Mouse (Mus musculus) liver, embryonic 16.5 days (tissue): ENCODE measurements around the gene Agbl1. TPM values are rescaled to one million over a fixed set of nuclear protein-coding genes. Genes with fewer than 3 reads are reported as not detected.

Experiments used
- ATAC-seq: fragments of 200-750 bp; cut with Nextera tagmentation; 2 replicates; pipeline ENCODE4 v1.8.0; 2017; ENCODE audit warnings: low read depth, mild to moderate bottlenecking, moderate number of reproducible peaks, moderate library complexity
- H3K27ac ChIP-seq: fragments of 300-500 bp; sonication (generic); 2 replicates; pipeline ENCODE4 v1.5.1; 2014; ENCODE audit warnings: mild to moderate bottlenecking, low read length
- H3K27me3 ChIP-seq: fragments of 300-500 bp; sonication (generic); 2 replicates; pipeline ENCODE4 v1.6.1; 2014; ENCODE audit warnings: low read depth, low read length, mixed read lengths; ENCODE audit not compliant: control insufficient read depth, insufficient read depth
- H3K36me3 ChIP-seq: fragments of 300-500 bp; sonication (generic); 2 replicates; pipeline ENCODE4 v1.6.1; 2014; ENCODE audit warnings: mild to moderate bottlenecking; ENCODE audit not compliant: control insufficient read depth, insufficient read depth
- H3K4me1 ChIP-seq: fragments of 300-500 bp; sonication (generic); 2 replicates; pipeline ENCODE4 v1.6.1; 2014; ENCODE audit warnings: low read depth, low read length, mixed read lengths; ENCODE audit not compliant: control insufficient read depth
- H3K4me2 ChIP-seq: fragments of 300-500 bp; sonication (generic); 2 replicates; pipeline ENCODE4 v1.6.1; 2014; ENCODE audit warnings: low read depth, low read length, mixed read lengths
- H3K4me3 ChIP-seq: fragments of 300-500 bp; sonication (generic); 2 replicates; pipeline ENCODE4 v1.5.1; 2014; ENCODE audit warnings: low read depth, mild to moderate bottlenecking, low read length
- H3K9ac ChIP-seq: fragments of 300-500 bp; sonication (generic); 2 replicates; pipeline ENCODE4 v1.6.1; 2014; ENCODE audit warnings: low read depth, low read length
- H3K9me3 ChIP-seq: fragments of 300-500 bp; sonication (generic); replicated peaks from 2 replicates; pipeline ENCODE4 v1.6.1; 2016; ENCODE audit warnings: low read length; ENCODE audit not compliant: control insufficient read depth
- WGBS: fragments of 180-500 bp; shearing (Covaris S2); extraction: QIAGEN DNeasy Blood & Tissue Kit; methylation state at CpG from one replicate; pipeline ENCODE4 v1.1.7; 2014; ENCODE audit not compliant: insufficient replicate concordance; 5-methylcytosine and 5-hydroxymethylcytosine counted together
- polyA plus RNA-seq: library from polyadenylated mRNA; unstranded; fragments of >200 nt; fragmentation: Nextera tagmentation; extraction: Ambion mirVana; gene quantifications from 2 replicates; pipeline ENCODE4 v1.2.1, GENCODE M21; 2015

The Agbl1 gene
- polyA plus RNA-seq, 1 experiment from 2014 or later = not detected

- ATAC-seq = no peak
- H3K9ac ChIP-seq = no peak overlapping the region
- no peaks in the 10 kb centered on the region for H3K9me3 ChIP-seq
- H3K4me3 ChIP-seq = no peak overlapping the region
- no peak overlapping the region for H3K4me2 ChIP-seq
- no peaks in the 10 kb centered on the region for H3K4me1 ChIP-seq
- no peak overlapping the region for H3K27ac ChIP-seq
- H3K36me3 ChIP-seq = no peaks in the 10 kb centered on the region
- H3K27me3 ChIP-seq = no peaks in the 10 kb centered on the region
- 15% methylated on average over 3 of the region's 3 CpGs for WGBS
These were observed 124.8 kb downstream of the Agbl1 start for GRCm38 (mm10) chr7:76354510-76354909.

DNA sequence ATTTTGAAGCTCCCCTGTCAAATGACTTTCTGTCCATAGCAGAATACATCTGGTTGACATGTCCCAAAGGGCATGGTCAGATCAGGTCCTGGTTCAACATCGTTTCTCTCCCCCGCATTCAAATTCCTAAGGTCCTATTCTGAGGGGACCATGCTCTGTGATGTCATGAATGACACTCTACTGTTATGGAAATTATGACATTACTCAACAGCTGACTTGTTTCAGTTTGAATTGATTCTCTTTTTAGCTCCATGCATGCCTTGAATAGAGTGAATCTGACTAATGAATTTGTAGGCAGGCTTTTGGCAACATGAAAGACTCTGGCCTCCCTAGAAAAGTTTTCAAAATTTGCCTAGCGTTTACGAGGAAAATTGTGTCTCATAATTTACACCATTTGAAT lies 141.6 kb downstream of the Agbl1 start:
- H3K4me2 ChIP-seq = no peak overlapping the region
- H3K27me3 ChIP-seq = no peaks in the 10 kb centered on the region
- WGBS = 61% methylated on average over 4 of the region's 4 CpGs
- no peaks in the 10 kb centered on the region for H3K9me3 ChIP-seq
- no peak for ATAC-seq
- H3K9ac ChIP-seq = no peak overlapping the region
- H3K4me1 ChIP-seq = no peaks in the 10 kb centered on the region
- H3K27ac ChIP-seq = no peak overlapping the region
- no peaks in the 10 kb centered on the region for H3K36me3 ChIP-seq
- H3K4me3 ChIP-seq = no peak overlapping the region

DNA sequence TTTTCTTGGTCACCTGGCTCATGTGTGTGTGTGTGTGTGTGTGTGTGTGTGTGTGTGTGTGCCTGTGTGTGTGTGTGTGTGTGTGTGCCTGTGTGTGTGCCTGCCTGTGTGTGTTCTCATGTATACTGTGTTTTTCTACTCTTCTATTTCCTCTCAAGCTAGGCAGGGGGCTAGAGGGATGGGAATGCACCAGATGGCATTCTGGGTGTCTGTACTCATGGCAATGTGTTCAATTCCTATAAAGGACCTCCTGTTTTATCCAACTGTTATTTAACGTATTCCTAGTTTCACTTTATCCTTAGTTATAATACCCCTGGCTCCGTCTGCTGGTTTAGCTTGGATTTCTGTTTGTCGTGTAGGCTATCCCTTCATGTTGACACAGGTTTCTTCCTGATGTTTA lies 149.8 kb downstream of the Agbl1 start:
- Histone ChIP-seq H3K9ac (no peak overlapping the region), H3K27ac (no peak overlapping the region), H3K27me3 (no peaks in the 10 kb centered on the region), H3K4me2 (no peak overlapping the region), H3K4me1 (no peaks in the 10 kb centered on the region), H3K9me3 (no peaks in the 10 kb centered on the region), H3K36me3 (no peaks in the 10 kb centered on the region), H3K4me3 (no peak overlapping the region)
- ATAC-seq = no peak
- 77% methylated on average over 3 of the region's 3 CpGs for WGBS

GRCm38 (mm10) chr7:76381986-76382385 lies 152.3 kb downstream of the Agbl1 start:
- Histone ChIP-seq H3K27ac (no peak overlapping the region), H3K4me1 (no peaks in the 10 kb centered on the region), H3K4me3 (no peak overlapping the region), H3K9ac (no peak overlapping the region), H3K36me3 (no peaks in the 10 kb centered on the region), H3K4me2 (no peak overlapping the region), H3K9me3 (no peaks in the 10 kb centered on the region), H3K27me3 (no peaks in the 10 kb centered on the region)
- 55% methylated on average over 2 of the region's 2 CpGs for WGBS
- ATAC-seq = no peak

DNA sequence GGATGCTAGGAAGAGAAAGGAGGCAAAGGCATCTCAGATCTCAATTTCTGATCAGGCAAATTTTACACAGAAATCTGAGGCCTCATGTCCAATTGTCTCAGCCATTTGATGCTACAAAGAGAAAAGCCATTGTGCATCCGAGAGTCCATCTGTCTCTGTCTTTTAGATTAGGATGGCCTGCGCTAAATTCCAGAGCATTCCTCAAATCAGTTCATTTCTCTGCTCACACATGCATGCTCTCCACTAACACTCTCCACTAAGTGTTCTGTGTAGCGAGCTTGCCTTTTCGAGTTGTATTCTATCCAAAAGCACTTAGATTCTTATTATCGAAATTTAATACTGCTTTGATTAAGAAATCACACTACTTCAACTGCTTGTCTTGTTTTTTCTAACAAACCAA lies 159.6 kb downstream of the Agbl1 start:
- H3K9me3 ChIP-seq = no peaks in the 10 kb centered on the region
- no peaks in the 10 kb centered on the region for H3K4me1 ChIP-seq
- H3K27ac ChIP-seq = no peak overlapping the region
- no peak overlapping the region for H3K4me2 ChIP-seq
- H3K4me3 ChIP-seq = no peak overlapping the region
- H3K36me3 ChIP-seq = no peaks in the 10 kb centered on the region
- no peak overlapping the region for H3K9ac ChIP-seq
- H3K27me3 ChIP-seq = no peaks in the 10 kb centered on the region
- WGBS = 66% methylated on average over 5 of the region's 5 CpGs
- ATAC-seq = no peak

DNA sequence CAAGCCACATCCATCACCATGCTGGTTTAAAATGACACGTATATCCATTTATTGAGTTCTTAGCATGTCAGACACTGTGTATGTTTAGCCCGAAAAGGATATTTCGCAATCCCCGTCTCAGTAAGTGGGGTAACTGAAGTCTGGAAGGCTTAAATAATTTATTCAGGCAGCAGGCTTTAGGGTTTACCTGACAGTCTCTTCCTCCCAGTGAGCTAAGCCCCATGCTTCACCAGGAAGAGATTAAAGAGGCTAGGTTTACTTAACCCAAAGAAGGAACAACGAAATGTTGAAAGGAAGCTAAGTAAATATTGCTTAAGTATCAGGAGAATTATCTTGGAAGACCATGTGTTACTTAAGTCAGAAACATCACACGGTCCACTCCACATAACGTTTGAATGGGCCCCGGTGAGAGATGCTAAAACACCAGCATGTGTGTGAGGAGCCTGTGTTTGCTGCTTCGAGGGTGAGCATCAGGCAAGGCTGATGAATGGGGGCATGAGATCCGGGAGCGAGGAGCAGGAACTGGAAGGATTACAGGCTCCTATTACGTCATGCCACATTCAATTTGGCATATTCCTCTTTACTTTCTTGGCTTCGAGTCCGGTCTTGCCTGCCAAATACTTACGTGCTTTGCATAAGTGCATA lies 162.7 kb downstream of the Agbl1 start:
- Histone ChIP-seq H3K9ac (no peak overlapping the region), H3K4me3 (no peak overlapping the region), H3K27me3 (no peaks in the 10 kb centered on the region), H3K4me1 (no peaks in the 10 kb centered on the region), H3K27ac (no peak overlapping the region), H3K4me2 (no peak overlapping the region), H3K9me3 (no peaks in the 10 kb centered on the region), H3K36me3 (no peaks in the 10 kb centered on the region)
- ATAC-seq = no peak
- WGBS = 9% methylated on average over 15 of the region's 15 CpGs

DNA sequence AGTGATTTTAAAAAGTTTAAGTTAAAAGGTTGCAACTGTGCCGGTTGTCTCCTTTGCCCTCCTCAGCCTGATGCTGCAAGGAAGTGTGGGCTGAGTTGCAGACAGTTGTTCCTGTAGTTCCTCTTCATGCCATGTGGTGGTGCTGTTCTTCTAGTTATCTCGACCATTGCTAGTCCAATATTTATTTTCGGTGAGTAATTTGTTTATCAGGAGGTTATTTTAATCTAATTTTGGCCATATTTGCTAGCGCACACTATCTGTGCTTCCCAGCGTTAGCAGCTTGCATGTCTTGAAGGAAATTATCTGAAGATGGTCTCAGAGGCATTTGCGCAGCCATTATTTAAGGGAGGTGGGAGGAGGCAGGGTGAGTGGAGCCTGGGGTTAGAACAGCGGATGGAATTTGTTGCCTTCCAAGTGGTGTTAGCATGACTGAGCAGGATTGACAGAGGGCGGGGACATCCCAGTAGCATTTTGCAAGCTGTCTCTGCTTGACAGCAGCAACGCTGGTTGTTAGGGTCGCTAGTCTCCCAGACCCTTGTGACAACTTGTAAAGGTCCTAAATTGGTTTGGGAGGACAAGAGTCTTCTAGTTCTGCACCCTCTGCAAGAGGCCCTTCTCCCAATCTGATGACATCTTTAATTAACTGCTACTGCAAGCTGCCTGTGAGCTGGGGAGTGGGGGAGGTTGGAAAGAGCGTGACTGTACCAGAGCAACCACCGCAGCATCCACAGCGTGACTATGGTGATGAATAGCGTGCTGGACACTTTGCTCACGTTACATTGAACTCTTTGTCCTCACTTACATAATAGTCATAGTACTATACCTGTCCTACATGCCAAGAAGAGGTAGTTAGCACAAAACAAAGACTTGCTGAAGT lies 163.5 kb downstream of the Agbl1 start:
- no peaks in the 10 kb centered on the region for H3K4me1 ChIP-seq
- H3K4me3 ChIP-seq = no peak overlapping the region
- ATAC-seq = no peak
- H3K27ac ChIP-seq = no peak overlapping the region
- 20% methylated on average over 15 of the region's 15 CpGs for WGBS
- H3K27me3 ChIP-seq = no peaks in the 10 kb centered on the region
- H3K9me3 ChIP-seq = no peaks in the 10 kb centered on the region
- H3K9ac ChIP-seq = no peak overlapping the region
- H3K36me3 ChIP-seq = no peaks in the 10 kb centered on the region
- H3K4me2 ChIP-seq = no peak overlapping the region

GRCm38 (mm10) chr7:76407930-76408557 lies 178.4 kb downstream of the Agbl1 start:
- H3K27me3 ChIP-seq = no peaks in the 10 kb centered on the region
- no peak overlapping the region for H3K4me3 ChIP-seq
- WGBS = 58% methylated on average over 4 of the region's 4 CpGs
- no peak overlapping the region for H3K4me2 ChIP-seq
- no peaks in the 10 kb centered on the region for H3K4me1 ChIP-seq
- no peak overlapping the region for H3K9ac ChIP-seq
- no peaks in the 10 kb centered on the region for H3K36me3 ChIP-seq
- no peaks in the 10 kb centered on the region for H3K9me3 ChIP-seq
- H3K27ac ChIP-seq = no peak overlapping the region
- no peak for ATAC-seq

- Histone ChIP-seq H3K4me3 (no peak overlapping the region), H3K4me2 (no peak overlapping the region), H3K9me3 (no peaks in the 10 kb centered on the region), H3K27me3 (no peaks in the 10 kb centered on the region), H3K36me3 (no peaks in the 10 kb centered on the region), H3K4me1 (no peaks in the 10 kb centered on the region), H3K9ac (no peak overlapping the region), H3K27ac (no peak overlapping the region)
- no peak for ATAC-seq
- WGBS = 67% methylated on average over 10 of the region's 10 CpGs
These were observed 179.3 kb downstream of the Agbl1 start for GRCm38 (mm10) chr7:76409020-76409419.
